Mouse (Mus musculus) forebrain, embryonic 12.5 days (tissue): Measurements from ENCODE around the gene Tbc1d22a. TPM values are rescaled to one million over a fixed set of nuclear protein-coding genes. Genes with fewer than 3 reads are reported as not detected.

Experiments used
- ATAC-seq: fragments of 200-750 bp; cut with Nextera tagmentation; 2 replicates; pipeline ENCODE4 v1.8.0; 2017; ENCODE audit warnings: moderate TSS enrichment; ENCODE audit not compliant: low FRiP score
- H3K27ac ChIP-seq: fragments of 300-500 bp; sonication (generic); 2 replicates; pipeline ENCODE4 v1.5.1; 2016; ENCODE audit warnings: mild to moderate bottlenecking
- H3K27me3 ChIP-seq: fragments of 300-500 bp; sonication (generic); 2 replicates; pipeline ENCODE4 v1.6.1; 2016; ENCODE audit warnings: mild to moderate bottlenecking
- H3K36me3 ChIP-seq: fragments of 300-500 bp; sonication (generic); replicated peaks from 2 replicates; pipeline ENCODE4 v1.6.1; 2016; ENCODE audit warnings: mild to moderate bottlenecking
- H3K4me1 ChIP-seq: fragments of 300-500 bp; sonication (generic); 2 replicates; pipeline ENCODE4 v1.6.1; 2016
- H3K4me2 ChIP-seq: fragments of 300-500 bp; sonication (generic); 2 replicates; pipeline ENCODE4 v1.6.1; 2016; ENCODE audit warnings: mild to moderate bottlenecking, moderate library complexity
- H3K4me3 ChIP-seq: fragments of 300-500 bp; sonication (generic); replicated peaks from 2 replicates; pipeline ENCODE4 v1.5.1; 2016; ENCODE audit warnings: mild to moderate bottlenecking
- H3K9ac ChIP-seq: fragments of 300-500 bp; sonication (generic); 2 replicates; pipeline ENCODE4 v1.6.1; 2016; ENCODE audit warnings: mild to moderate bottlenecking
- H3K9me3 ChIP-seq: fragments of 300-500 bp; sonication (generic); 2 replicates; pipeline ENCODE4 v1.6.1; 2016
- whole genome bisulfite sequencing: fragments of 180-500 bp; shearing (Covaris S2); methylation state at CpG from one replicate; pipeline ENCODE4 v1.1.7; 2016; 5-methylcytosine and 5-hydroxymethylcytosine counted together
- polyA plus RNA-seq: library from polyadenylated mRNA; unstranded; fragments of >200 nt; fragmentation: Nextera tagmentation; extraction: Ambion mirVana; gene quantifications from 2 replicates; pipeline ENCODE4 v1.2.1, GENCODE M21; 2016

Gene Tbc1d22a
- polyA plus RNA-seq, 1 experiment from 2014 or later: 9.1 TPM

- H3K9me3 ChIP-seq: no peaks in the 10 kb centered on the region
- no peaks in the 10 kb centered on the region for H3K36me3 ChIP-seq
- ATAC-seq: no peak
- no peak overlapping the region for H3K4me2 ChIP-seq
- no peak overlapping the region for H3K9ac ChIP-seq
- no peaks in the 10 kb centered on the region for H3K27me3 ChIP-seq
- H3K4me3 ChIP-seq: no peak overlapping the region
- WGBS: 88% methylated on average over 10 of the region's 10 CpGs
- H3K4me1 ChIP-seq: peaks cover 34% of the 10 kb centered on the region
- H3K27ac ChIP-seq: no peak overlapping the region
Measured at GRCm38 (mm10) chr15:86364948-86365658, 150.8 kb downstream of the Tbc1d22a start.

GRCm38 (mm10) chr15:86366726-86367125 is 152.5 kb downstream of the Tbc1d22a start:
- Histone ChIP-seq H3K9ac (no peak overlapping the region), H3K27ac (no peak overlapping the region), H3K4me3 (no peak overlapping the region), H3K4me1 (peaks cover 34% of the 10 kb centered on the region), H3K9me3 (no peaks in the 10 kb centered on the region), H3K4me2 (no peak overlapping the region), H3K36me3 (no peaks in the 10 kb centered on the region), H3K27me3 (no peaks in the 10 kb centered on the region)
- WGBS: 83% methylated on average over 4 of the region's 4 CpGs
- ATAC-seq: no peak

- Histone ChIP-seq H3K4me2 (no peak overlapping the region), H3K4me3 (no peak overlapping the region), H3K9me3 (no peaks in the 10 kb centered on the region), H3K4me1 (peaks cover 33% of the 10 kb centered on the region), H3K9ac (no peak overlapping the region), H3K36me3 (no peaks in the 10 kb centered on the region), H3K27ac (no peak overlapping the region), H3K27me3 (no peaks in the 10 kb centered on the region)
- no peak for ATAC-seq
- WGBS: 77% methylated on average over 8 of the region's 8 CpGs
Measured at GRCm38 (mm10) chr15:86367247-86367646, 153.0 kb downstream of the Tbc1d22a start.

- 91% methylated on average over 3 of the region's 3 CpGs for WGBS
- ATAC-seq: no peak
Measured at GRCm38 (mm10) chr15:86370846-86371245, 156.6 kb downstream of the Tbc1d22a start.

DNA sequence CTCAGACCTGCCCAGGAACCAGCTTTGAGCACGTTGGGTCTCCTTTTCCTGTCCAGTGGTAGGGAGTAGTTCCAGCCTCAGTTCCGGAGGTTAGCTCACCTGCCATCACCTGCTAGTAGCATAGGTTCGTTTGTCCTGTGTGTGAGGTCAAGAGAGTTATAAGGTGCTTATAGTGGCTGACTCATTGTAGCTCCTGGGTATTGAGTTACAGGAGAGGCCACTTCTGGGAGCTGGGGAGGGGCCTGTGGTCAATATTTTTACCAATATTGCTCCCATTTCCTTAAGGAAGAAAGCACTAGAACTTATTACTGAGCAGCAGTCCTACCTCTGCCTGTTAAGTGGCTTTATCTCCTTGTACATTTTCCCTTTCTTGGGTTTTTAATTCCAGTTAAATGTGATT is 161.0 kb downstream of the Tbc1d22a start:
- 82% methylated on average over 3 of the region's 3 CpGs for WGBS
- Histone ChIP-seq H3K4me3 (no peak overlapping the region), H3K36me3 (no peaks in the 10 kb centered on the region)

More at GRCm38 (mm10) chr15:86370846-86371245, 156.6 kb downstream of the Tbc1d22a start:
- Histone ChIP-seq H3K27ac (no peak overlapping the region), H3K4me3 (no peak overlapping the region), H3K27me3 (no peaks in the 10 kb centered on the region), H3K4me1 (peaks cover 9% of the 10 kb centered on the region), H3K9me3 (no peaks in the 10 kb centered on the region), H3K36me3 (no peaks in the 10 kb centered on the region), H3K4me2 (no peak overlapping the region), H3K9ac (no peak overlapping the region)

GRCm38 (mm10) chr15:86375860-86376394 is 161.7 kb downstream of the Tbc1d22a start:
- WGBS: 86% methylated on average over 6 of the region's 6 CpGs
- Histone ChIP-seq H3K9me3 (no peaks in the 10 kb centered on the region), H3K27ac (no peak overlapping the region), H3K4me2 (no peak overlapping the region), H3K4me3 (no peak overlapping the region), H3K9ac (no peak overlapping the region), H3K4me1 (no peaks in the 10 kb centered on the region), H3K27me3 (no peaks in the 10 kb centered on the region), H3K36me3 (no peaks in the 10 kb centered on the region)
- ATAC-seq: no peak

More for the DNA sequence above, 161.0 kb downstream of the Tbc1d22a start:
- ATAC-seq: no peak
- no peaks in the 10 kb centered on the region for H3K4me1 ChIP-seq
- H3K27ac ChIP-seq: no peak overlapping the region
- no peaks in the 10 kb centered on the region for H3K9me3 ChIP-seq
- no peak overlapping the region for H3K9ac ChIP-seq
- no peaks in the 10 kb centered on the region for H3K27me3 ChIP-seq
- H3K4me2 ChIP-seq: no peak overlapping the region

GRCm38 (mm10) chr15:86383278-86383677 is 169.0 kb downstream of the Tbc1d22a start:
- H3K27ac ChIP-seq: peak overlapping the region; percentile 43; the same call in 1 of the 2 replicates
- no peak overlapping the region for H3K9ac ChIP-seq
- 34% methylated on average over 5 of the region's 5 CpGs for WGBS
- H3K4me1 ChIP-seq: peaks cover 17% of the 10 kb centered on the region; the same call in 1 of the 2 replicates
- no peak overlapping the region for H3K4me2 ChIP-seq
- no peaks in the 10 kb centered on the region for H3K27me3 ChIP-seq
- ATAC-seq: no peak
- H3K4me3 ChIP-seq: no peak overlapping the region
- H3K9me3 ChIP-seq: no peaks in the 10 kb centered on the region
- no peaks in the 10 kb centered on the region for H3K36me3 ChIP-seq

DNA sequence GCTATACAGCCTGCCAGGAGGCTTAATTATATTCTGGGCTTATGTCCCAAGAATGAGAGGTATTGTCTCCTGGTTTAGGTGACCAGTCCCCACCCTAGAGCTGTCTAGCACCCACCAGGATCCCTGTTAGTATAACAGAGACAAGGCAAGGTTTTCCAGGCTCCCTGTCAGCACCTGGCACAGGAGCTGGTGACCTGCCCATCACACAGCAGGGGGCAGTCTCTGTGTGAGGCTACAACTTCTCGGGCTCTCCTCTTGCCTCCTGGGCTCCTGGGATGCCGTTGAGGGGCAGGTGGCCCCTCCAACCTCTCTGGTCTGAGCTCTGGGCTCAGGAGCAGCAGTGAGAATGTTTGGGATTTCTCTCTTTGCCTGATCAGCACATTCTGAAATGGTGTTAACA is 171.2 kb downstream of the Tbc1d22a start:
- peaks cover 18% of the 10 kb centered on the region; the same call in 1 of the 2 replicates for H3K4me1 ChIP-seq
- H3K9me3 ChIP-seq: no peaks in the 10 kb centered on the region
- H3K4me2 ChIP-seq: no peak overlapping the region
- H3K27ac ChIP-seq: no peak overlapping the region
- H3K4me3 ChIP-seq: no peak overlapping the region
- 43% methylated on average over 2 of the region's 2 CpGs for WGBS
- no peak for ATAC-seq
- no peak overlapping the region for H3K9ac ChIP-seq
- H3K27me3 ChIP-seq: no peaks in the 10 kb centered on the region
- H3K36me3 ChIP-seq: no peaks in the 10 kb centered on the region

- Histone ChIP-seq H3K36me3 (no peaks in the 10 kb centered on the region), H3K4me3 (no peak overlapping the region), H3K27me3 (no peaks in the 10 kb centered on the region), H3K4me1 (peaks cover 18% of the 10 kb centered on the region; the same call in 1 of the 2 replicates), H3K27ac (no peak overlapping the region), H3K9me3 (no peaks in the 10 kb centered on the region), H3K4me2 (no peak overlapping the region), H3K9ac (no peak overlapping the region)
- ATAC-seq: no peak
- 82% methylated on average over 8 of the region's 8 CpGs for WGBS
Measured at GRCm38 (mm10) chr15:86386325-86386724, 172.1 kb downstream of the Tbc1d22a start.

GRCm38 (mm10) chr15:86388597-86388996 is 174.3 kb downstream of the Tbc1d22a start:
- no peaks in the 10 kb centered on the region for H3K27me3 ChIP-seq
- H3K4me2 ChIP-seq: no peak overlapping the region
- WGBS: 69% methylated on average over 3 of the region's 3 CpGs
- no peak overlapping the region for H3K9ac ChIP-seq
- no peak overlapping the region for H3K27ac ChIP-seq
- H3K36me3 ChIP-seq: no peaks in the 10 kb centered on the region
- no peaks in the 10 kb centered on the region for H3K9me3 ChIP-seq
- H3K4me3 ChIP-seq: no peak overlapping the region
- ATAC-seq: no peak
- peaks cover 9% of the 10 kb centered on the region; the same call in 1 of the 2 replicates for H3K4me1 ChIP-seq

- Histone ChIP-seq H3K9ac (no peak overlapping the region), H3K4me1 (no peaks in the 10 kb centered on the region; the same call in 1 of the 2 replicates), H3K4me3 (no peak overlapping the region), H3K4me2 (no peak overlapping the region), H3K27me3 (peaks cover 32% of the 10 kb centered on the region), H3K9me3 (no peaks in the 10 kb centered on the region), H3K27ac (no peak overlapping the region), H3K36me3 (no peaks in the 10 kb centered on the region)
- ATAC-seq: no peak
- WGBS: 84% methylated on average over 5 of the region's 5 CpGs
Measured at GRCm38 (mm10) chr15:86404866-86405265, 190.6 kb downstream of the Tbc1d22a start.

- no peak for ATAC-seq
- no peak overlapping the region for H3K27ac ChIP-seq
- 16% methylated on average over 4 of the region's 4 CpGs for WGBS
Measured at GRCm38 (mm10) chr15:86405527-86405926, 191.3 kb downstream of the Tbc1d22a start.

DNA sequence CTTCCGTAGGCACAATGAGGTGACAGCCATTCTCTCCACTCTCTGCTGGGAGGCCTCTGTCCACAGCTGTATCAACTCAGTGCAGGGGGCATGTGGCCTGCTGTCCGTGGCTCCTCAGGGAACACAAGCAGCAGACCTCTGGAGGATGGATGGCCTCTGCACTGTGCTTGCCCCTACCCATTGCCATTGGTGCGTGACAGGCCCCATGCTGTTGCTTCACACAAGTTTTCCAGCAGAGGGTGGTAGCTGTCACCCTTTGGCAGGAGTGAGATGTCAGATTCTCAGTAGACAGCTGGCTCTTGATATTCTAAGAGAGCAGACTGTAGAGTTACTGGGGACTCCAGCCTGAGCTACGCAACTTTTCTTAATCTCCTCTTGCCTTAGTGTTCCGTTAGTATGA is 195.1 kb downstream of the Tbc1d22a start:
- Histone ChIP-seq H3K27me3 (peaks cover 67% of the 10 kb centered on the region), H3K27ac (no peak overlapping the region), H3K9me3 (no peaks in the 10 kb centered on the region), H3K4me1 (peaks cover 15% of the 10 kb centered on the region), H3K36me3 (no peaks in the 10 kb centered on the region), H3K9ac (no peak overlapping the region), H3K4me2 (no peak overlapping the region), H3K4me3 (no peak overlapping the region)
- 71% methylated on average over 5 of the region's 5 CpGs for WGBS
- ATAC-seq: no peak

More at GRCm38 (mm10) chr15:86405527-86405926, 191.3 kb downstream of the Tbc1d22a start:
- no peaks in the 10 kb centered on the region for H3K9me3 ChIP-seq
- H3K36me3 ChIP-seq: no peaks in the 10 kb centered on the region
- H3K4me1 ChIP-seq: peaks cover 1% of the 10 kb centered on the region
- no peak overlapping the region for H3K9ac ChIP-seq
- H3K27me3 ChIP-seq: peaks cover 38% of the 10 kb centered on the region
- no peak overlapping the region for H3K4me3 ChIP-seq
- H3K4me2 ChIP-seq: no peak overlapping the region
